Mouse (Mus musculus): Measurements from ENCODE around the gene Psme2. TPM values are rescaled to one million over a fixed set of nuclear protein-coding genes. Genes with fewer than 3 reads are reported as not detected.

Gene Psme2
- total RNA-seq (2023), result 100 to 1,000 TPM; 191 to 193 TPM

DNA sequence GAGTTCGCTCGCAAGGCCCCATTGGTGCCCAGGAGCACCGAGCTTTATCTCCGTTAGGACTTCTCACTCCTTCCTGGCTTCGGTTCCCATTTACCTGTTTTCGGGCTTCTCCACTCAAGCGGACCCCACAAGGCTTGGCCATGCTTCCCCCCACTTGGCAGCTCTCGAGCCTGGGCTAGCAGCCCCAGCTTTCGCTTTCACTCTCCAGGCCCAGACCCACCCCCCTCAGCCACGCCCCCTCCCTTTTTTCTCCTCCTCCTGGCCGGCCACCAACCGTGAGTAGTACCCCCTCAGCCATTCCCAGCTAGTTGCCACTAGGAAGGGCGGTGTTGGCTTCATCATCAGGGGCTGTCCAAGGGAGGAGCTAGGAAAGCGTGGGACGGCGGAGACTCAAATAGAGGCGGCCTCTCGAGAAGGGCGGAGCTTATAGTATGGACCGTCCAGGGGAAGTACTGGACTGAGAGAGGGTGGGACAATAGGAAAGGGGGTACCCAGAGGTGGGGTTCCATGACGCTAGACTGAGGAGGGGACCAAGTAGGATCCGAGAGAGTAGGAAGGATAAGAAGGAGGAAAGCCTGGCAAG, at the start of gene Psme2:
Psme2 (minus strand) TSS at position 366 of the 583 bp plus-strand sequence.

DNA sequence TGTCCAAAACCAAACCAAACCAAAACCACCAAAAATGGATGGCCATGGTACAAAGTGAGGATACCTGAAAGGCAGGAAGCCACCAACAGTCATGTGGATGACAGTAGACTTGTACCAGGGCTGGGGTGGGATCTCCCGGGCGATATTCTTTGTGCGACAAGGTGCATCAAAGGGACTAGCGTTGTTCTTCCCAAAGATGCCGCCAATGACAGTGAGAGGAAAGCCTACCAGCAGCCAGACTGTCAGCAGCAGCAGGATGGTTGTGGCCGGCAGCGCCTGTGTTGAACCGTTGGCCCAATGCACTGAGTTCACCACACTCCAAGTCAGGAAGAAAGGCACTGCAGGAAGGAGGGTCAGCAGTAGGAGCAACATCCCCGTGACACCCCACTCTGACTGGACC, 46.9 kb upstream of the Psme2 start, which contains the start of gene Gm49378:
Gm49378 (minus strand) TSS at position 101 of the 400 bp plus-strand sequence.

DNA sequence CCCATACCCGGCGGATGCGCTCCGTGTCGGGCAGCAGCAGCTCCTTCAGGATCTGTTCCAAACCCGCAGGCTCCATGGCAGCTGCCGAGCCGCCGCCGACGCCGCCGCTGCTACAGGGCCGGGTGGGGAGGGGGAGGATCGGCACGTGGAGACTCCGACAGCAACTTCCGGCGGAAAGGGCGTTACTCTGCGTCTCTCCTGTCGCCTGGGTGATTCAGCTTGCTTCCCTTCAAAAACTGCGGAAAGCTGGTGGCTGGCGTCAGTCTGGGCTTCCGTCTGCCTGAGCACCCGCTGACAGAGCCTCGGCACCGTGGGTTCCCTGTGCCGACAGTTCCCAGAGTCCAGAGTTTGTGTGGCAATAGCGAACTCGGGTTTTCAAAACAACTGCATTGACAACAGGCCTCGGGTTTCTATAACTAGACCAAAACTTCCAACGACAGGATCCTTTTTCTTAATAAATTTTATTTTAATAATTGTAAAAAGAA, 44.7 kb upstream of the Psme2 start, which contains the start of gene Ipo4:
Ipo4 (minus strand) TSS at position 435 of the 485 bp plus-strand sequence.

DNA sequence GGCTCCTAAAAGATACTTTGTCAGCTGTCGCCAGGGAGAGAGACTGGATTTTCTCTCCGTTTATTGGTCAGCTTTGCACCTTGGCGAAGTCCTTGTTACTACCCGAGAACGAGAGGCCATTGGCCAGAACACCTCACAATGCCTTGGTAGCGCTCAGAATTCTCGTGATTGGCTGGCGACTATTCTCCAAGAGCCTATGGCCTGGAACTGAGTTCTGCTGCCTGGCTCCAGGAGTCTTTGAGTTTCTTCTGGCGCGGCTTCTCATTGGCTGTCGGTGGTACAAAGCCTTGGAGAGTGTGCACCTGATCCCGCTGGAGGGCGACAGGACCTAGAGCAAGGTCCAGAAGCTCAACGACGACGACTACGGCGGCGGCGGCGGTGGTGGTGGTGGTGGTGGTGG, 26.9 kb upstream of the Psme2 start, which contains the start of gene Rec8:
Rec8 (plus strand) TSS at position 216 of the 400 bp plus-strand sequence.

DNA sequence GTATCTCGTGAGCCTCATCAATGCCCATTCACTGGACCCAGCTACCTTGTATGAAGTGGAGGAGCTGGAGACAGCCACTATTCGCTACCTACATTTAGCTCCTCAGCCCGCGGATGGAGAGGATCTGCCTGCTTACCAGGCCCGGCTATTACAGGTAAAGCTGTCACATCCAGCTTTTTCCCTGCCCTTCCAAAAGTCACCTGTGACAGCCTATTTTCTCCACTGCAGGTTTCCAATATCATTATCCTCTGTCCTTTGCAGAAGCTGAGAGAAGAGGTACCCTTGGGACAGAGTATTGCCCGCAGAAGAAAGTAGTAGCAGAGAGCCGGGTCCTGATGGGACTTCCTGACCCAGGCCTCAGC, 12.3 kb upstream of the Psme2 start, which contains the start of gene Irf9:
Irf9 (plus strand) TSS at position 301 of the 362 bp plus-strand sequence.

DNA sequence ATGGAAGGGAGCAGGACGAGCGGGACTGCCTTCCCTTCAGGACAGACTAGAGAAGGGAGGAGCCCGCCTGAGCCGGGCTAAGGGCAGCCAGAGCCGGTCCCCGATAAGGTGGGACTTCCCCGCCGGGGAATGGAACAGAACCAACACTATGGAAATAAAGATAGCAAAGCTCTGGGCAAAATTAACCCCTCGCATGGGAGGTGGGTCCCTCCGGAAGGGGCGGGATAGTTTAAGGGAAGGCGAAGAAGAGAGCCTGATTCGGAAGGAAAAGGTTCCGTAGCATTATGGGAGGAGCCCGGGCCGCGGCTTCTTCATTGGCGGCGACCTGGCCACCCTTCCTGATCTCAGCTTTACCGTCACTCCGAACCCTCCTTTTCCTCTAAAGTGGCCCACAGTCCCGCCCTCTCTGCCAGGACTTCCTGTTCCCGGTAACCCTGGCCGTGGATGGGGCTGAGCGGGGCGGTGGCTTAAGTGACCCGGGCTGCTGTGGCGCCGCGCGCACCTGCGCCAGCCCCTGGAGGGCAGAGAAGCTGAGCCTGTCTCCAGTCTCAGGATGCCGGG, 498 bp upstream of the Psme2 start, which contains the start of gene Rnf31:
Rnf31 (plus strand) TSS at position 378 of the 561 bp plus-strand sequence.

DNA sequence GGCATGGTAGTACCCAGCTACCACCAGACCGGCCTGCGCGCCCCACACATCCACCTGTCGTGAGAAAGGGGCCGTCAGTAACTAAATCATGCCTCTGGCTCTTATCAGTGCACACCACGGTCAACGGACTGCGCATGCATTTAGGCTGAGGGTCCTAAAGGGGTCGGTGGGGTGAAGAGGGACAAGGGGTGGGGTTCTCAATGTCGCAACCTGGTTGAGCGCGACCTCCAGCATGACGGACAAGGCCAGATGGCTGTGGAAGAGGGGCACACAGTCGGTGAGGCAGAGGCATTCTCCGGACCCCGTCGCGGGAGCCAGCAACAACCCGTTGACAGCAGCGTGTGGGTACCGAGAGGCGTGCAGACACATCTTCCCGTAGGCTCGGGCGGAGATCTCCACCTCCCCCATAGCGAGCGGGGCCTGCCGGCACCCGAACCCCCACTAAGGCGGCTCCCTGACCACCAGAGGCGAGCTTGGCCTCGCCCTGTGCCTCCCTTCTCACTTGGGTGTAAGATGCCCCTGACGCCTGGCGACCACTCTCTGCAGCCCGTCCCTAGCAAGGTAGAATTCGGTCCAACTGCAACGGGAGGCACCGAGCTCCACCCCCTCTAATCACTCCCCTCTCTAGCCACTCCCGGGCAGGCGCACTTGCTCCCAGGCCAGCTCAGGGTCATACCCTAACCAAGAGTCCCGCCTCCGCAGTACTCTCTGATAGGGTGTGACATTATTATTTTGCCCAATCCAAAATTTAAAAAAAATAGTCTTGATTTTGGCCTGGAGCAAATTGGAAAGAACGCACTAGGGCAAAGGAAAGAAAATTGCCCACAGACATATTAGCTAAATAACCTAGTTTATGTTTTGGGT, 6.0 kb downstream of the Psme2 start, which contains the start of gene Emc9:
Emc9 (minus strand) TSS at position 601 of the 864 bp plus-strand sequence.

DNA sequence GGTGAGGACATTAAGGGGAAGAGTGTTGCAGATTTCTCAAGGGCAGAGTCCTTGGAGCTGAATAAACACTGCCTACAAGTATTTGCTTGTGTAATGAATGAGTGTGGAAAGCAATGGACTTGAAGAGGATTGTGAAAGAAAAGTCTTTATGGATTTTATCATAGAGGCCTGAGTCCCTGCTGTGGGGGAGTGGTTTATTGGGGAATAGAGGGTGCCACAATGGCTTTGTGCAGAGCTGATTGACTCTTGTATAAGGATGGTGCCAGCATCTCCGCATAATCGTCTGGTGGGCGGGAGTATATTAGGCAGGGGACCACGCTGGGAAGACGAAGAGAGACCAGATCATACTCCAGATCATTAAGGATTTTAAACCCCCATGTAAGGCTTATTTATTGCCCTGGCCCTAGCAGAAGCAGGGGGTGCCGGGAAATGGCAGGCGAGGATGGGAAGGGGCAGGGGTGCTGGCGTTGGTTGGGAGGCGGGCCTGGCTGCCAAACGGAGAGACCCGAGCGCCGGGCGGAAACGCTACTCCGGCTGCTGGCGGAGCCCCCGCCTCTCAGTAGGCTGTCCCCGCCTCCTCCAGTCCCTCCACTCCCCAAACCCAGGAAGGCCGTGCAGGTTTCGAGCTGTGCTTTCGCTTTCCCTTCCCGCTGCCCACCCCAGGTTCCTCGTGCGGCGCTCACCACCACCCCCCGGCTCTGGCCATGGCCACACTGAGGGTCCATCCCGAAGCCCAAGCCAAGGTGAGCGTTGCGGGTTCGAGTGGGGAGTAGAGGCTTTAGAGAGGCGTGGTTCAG, 12.8 kb downstream of the Psme2 start, which contains the start of gene Psme1:
Psme1 (plus strand) TSS at position 253 of the 797 bp plus-strand sequence.

DNA sequence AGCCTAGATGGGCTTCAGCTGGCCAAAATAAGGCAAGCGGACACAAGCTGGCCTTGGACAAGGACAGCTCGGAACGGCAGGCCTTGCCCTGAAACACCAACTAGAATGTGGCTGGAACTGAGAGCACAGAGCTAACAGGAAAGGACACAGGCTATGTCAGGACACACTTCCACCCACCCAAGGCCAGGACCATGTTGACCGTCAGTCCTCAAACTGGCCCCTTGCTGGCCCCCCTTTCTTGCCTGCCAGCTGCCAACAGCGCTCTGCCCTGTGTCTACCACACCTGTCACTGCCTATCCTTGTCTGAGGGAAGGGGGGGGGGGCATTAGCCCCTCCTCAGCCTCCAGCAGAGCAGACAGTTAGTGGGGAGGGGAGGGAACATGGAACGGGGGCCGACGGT, 15.6 kb downstream of the Psme2 start, which contains the start of gene Fitm1:
Fitm1 (plus strand) TSS at position 316 of the 400 bp plus-strand sequence.

DNA sequence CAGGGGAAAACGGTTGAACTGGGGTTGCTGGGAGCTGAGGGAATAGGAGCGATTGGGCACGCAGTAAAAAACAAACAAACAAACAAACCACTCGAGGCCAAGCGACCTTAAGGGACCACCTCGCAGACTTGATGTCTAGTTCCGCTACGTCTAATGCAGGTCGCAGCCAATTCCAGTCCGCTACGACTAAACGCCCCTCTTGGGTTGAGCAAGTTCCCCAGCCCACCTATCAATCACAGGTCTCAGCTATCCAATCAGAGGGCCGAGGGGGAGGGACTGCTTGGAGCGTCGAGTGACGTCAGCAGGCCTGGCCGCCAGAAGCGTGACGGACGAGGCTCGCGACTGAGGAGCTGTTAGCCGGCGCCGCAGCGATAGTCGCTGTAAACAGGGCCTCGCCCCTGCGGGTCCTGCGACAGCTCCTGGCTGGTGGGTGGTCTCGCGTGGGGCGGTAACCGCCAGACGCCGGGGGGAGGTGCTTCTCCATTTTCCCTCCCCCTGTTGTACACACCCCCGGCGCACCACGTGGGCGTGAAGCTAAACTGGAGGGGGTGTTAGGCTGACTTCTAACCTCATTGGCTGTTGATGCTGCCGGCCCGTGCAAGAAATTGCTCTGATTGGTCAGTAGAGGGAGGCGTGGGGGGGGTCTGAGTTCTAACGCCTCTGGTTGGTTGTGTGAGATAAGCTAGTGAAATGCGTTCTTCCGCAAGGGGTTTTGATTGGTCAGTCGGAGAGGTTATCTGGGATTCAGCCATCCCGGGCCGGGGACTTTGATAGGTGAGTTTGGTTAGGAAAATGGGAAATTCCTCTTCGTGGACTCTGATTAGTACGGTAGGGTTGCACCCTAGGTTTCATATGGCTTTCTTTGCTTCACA, 30.5 kb downstream of the Psme2 start, which contains the start of gene A730061H03Rik:
A730061H03Rik (minus strand) TSS at position 205 of the 872 bp plus-strand sequence.

DNA sequence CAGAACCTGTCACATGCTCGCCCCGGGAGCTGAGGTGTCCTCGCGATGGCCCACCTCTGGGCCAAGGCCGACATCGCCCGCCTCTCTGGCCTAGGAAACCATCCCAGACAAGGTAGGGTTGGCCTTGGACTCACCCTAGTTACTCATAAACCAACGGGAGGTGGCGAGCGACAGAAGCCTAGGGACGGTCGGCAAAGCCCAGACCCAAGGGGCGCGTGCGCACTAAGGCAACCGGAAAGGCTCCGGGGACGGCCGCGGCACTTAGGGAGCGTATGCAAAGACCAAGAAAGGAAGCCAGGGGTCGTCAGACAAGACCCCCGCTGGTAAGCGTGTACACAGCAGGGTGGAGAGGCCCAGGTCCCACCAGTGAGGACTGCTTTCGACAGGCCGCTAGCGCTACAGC, 31.1 kb downstream of the Psme2 start, which contains the start of gene Dcaf11:
Dcaf11 (plus strand) TSS at position 208 of the 403 bp plus-strand sequence.

DNA sequence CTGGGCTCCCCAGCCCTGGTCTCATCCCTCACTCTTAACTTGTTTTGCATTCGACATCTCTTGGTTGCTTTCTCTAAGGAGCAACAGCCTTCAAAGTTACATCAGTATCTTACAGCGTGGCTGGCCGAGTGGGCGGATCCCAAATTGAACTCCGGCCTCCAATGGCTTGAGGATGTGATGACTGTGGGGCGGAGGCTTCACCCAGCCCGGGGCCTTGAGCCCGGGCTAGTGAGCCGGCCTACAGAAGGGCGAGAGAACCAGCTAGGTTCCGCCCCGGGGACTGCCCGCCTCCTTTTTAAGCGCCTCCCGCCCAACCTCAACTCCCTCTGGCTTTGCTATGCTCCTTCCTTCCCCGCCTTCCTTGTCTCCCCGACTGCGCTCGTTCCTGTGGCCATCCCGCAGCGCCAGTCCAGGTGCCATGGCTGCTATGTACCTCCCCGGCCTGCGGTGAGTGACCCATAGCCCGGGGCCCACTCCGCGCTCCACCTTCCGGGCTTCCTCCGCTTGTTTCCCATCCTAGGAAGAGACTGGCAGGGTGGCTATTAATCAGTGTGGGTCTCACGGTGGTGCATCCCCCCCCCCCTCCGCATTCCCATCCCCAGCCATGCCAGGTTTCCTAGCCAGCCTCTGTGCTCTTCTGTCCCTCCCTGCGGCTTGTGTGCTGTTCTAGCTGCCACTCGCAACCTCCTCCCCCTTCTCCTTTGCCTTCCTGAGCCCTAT, 50.7 kb downstream of the Psme2 start, which contains the start of gene Pck2:
Pck2 (plus strand) TSS at position 200 of the 720 bp plus-strand sequence.

Other genes with a start within 250 kb of the Psme2 start
- 10 to 100 TPM; 14.0 to 26.8 TPM for gene Dhrs4, start 112.4 kb downstream of the Psme2 start, total RNA-seq (2023)
- under 1 TPM; 0.11 to 0.35 TPM for gene Carmil3, start 100.5 kb downstream of the Psme2 start, total RNA-seq (2023)
- not detected for gene Cpne6, start 80.7 kb downstream of the Psme2 start, total RNA-seq (2023)
- not detected for gene Nrl, start 66.1 kb downstream of the Psme2 start, total RNA-seq (2023)
- gene Pck2, start 50.8 kb downstream of the Psme2 start, total RNA-seq (2023), result 10 to 100 TPM; 28.8 to 36.8 TPM
- gene Dcaf11, start 31.1 kb downstream of the Psme2 start, total RNA-seq (2023), result 10 to 100 TPM; 48.3 to 50.3 TPM
- 10 to 100 TPM in 1 of 2 experiments, 1 to 10 TPM in 1; 8.6 to 10.4 TPM for gene A730061H03Rik, start 30.7 kb downstream of the Psme2 start, total RNA-seq (2023)
- gene Fitm1, start 15.5 kb downstream of the Psme2 start, total RNA-seq (2023), result not detected
- 100 to 1,000 TPM; 144 to 155 TPM for gene Psme1, start 13.0 kb downstream of the Psme2 start, total RNA-seq (2023)
- 1 to 10 TPM; 4.9 to 6.6 TPM for gene Emc9, start 5.8 kb downstream of the Psme2 start, total RNA-seq (2023)
- gene Rnf31, start 595 bp upstream of the Psme2 start, total RNA-seq (2023), result 10 to 100 TPM; 51.6 to 55.7 TPM
- 10 to 100 TPM; 41.1 to 56.8 TPM for gene Irf9, start 12.5 kb upstream of the Psme2 start, total RNA-seq (2023)
- gene Rec8, start 26.9 kb upstream of the Psme2 start, total RNA-seq (2023), result 1 to 10 TPM; 1.2 to 3.1 TPM
- gene Ipo4, start 44.8 kb upstream of the Psme2 start, total RNA-seq (2023), result 10 to 100 TPM; 12.2 to 12.4 TPM
- 1 to 10 TPM in 1 of 2 experiments, under 1 TPM in 1; 0.31 to 1.2 TPM for gene Gm49378, start 46.8 kb upstream of the Psme2 start, total RNA-seq (2023)
- gene Tm9sf1, start 52.7 kb upstream of the Psme2 start, total RNA-seq (2023), result 10 to 100 TPM; 34.3 to 37.8 TPM
- gene Tssk4, start 59.1 kb upstream of the Psme2 start, total RNA-seq (2023), result 1 to 10 TPM; 2.0 to 3.4 TPM
- gene Mdp1, start 69.4 kb upstream of the Psme2 start, total RNA-seq (2023), result 10 to 100 TPM; 15.9 TPM
- gene Gmpr2, start 80.8 kb upstream of the Psme2 start, total RNA-seq (2023), result 10 to 100 TPM; 14.6 to 15.9 TPM
- gene Nedd8, start 81.0 kb upstream of the Psme2 start, total RNA-seq (2023), result 100 to 1,000 TPM; 178 to 185 TPM
- gene Tinf2, start 90.7 kb upstream of the Psme2 start, total RNA-seq (2023), result 10 to 100 TPM; 60.2 to 61.1 TPM
- gene Tgm1, start 122.8 kb upstream of the Psme2 start, total RNA-seq (2023), result 1 to 10 TPM; 1.3 to 2.2 TPM
- 10 to 100 TPM; 21.0 to 23.4 TPM for gene Rabggta, start 131.2 kb upstream of the Psme2 start, total RNA-seq (2023)
- gene Dhrs1, start 154.6 kb upstream of the Psme2 start, total RNA-seq (2023), result 10 to 100 TPM; 57.3 to 62.3 TPM
- gene Nop9, start 154.6 kb upstream of the Psme2 start, total RNA-seq (2023), result 10 to 100 TPM; 14.8 to 20.7 TPM
- under 1 TPM; 0.33 to 0.57 TPM for gene Cideb, start 167.3 kb upstream of the Psme2 start, total RNA-seq (2023)
- gene Ltb4r2, start 170.3 kb upstream of the Psme2 start, total RNA-seq (2023), result under 1 TPM; 0.55 to 0.61 TPM
- 100 to 1,000 TPM; 205 to 213 TPM for gene Ltb4r1, start 174.8 kb upstream of the Psme2 start, total RNA-seq (2023)
- gene Adcy4, start 193.0 kb upstream of the Psme2 start, total RNA-seq (2023), result under 1 TPM; 0.29 to 0.77 TPM
- gene Ripk3, start 197.8 kb upstream of the Psme2 start, total RNA-seq (2023), result 10 to 100 TPM; 32.4 to 37.6 TPM
- gene Nfatc4, start 232.0 kb upstream of the Psme2 start, total RNA-seq (2023), result not detected